Mouse (Mus musculus) stomach, postnatal 0 days (tissue): ENCODE data around the gene Defb28. TPM values are rescaled to one million over a fixed set of nuclear protein-coding genes. Genes with fewer than 3 reads are reported as not detected.

Source experiments
- ATAC-seq: fragments of 200-750 bp; cut with Nextera tagmentation; 2 replicates; pipeline ENCODE4 v1.8.0; 2017; ENCODE audit not compliant: low FRiP score, low TSS enrichment
- DNase-seq: peaks from one replicate; pipeline ENCODE4 v3.0.0-alpha.2; 2016; ENCODE audit warnings: low spot score
- H3K27ac ChIP-seq: fragments of 300-500 bp; sonication (generic); replicated peaks from 2 replicates; pipeline ENCODE4 v1.5.1; 2014; ENCODE audit warnings: mild to moderate bottlenecking, control low read depth
- H3K27me3 ChIP-seq: fragments of 300-500 bp; sonication (generic); 2 replicates; pipeline ENCODE4 v1.6.1; 2014; ENCODE audit warnings: low read length; ENCODE audit not compliant: control insufficient read depth, insufficient read depth
- H3K36me3 ChIP-seq: fragments of 300-500 bp; sonication (generic); 2 replicates; pipeline ENCODE4 v1.6.1; 2014; ENCODE audit warnings: low read length, mixed read lengths; ENCODE audit not compliant: control insufficient read depth, insufficient read depth
- H3K4me1 ChIP-seq: fragments of 300-500 bp; sonication (generic); replicated peaks from 2 replicates; pipeline ENCODE4 v1.6.1; 2014; ENCODE audit warnings: antibody characterized with exemption; ENCODE audit not compliant: control insufficient read depth, insufficient read depth
- H3K4me2 ChIP-seq: fragments of 300-500 bp; sonication (generic); replicated peaks from 2 replicates; pipeline ENCODE4 v1.6.1; 2014; ENCODE audit warnings: low read depth, mild to moderate bottlenecking, control low read depth, moderate library complexity
- H3K4me3 ChIP-seq: fragments of 300-500 bp; sonication (generic); 2 replicates; pipeline ENCODE4 v1.5.1; 2014; ENCODE audit warnings: low read depth, low read length, control low read depth
- H3K9ac ChIP-seq: fragments of 300-500 bp; sonication (generic); 2 replicates; pipeline ENCODE4 v1.6.1; 2014; ENCODE audit warnings: mild to moderate bottlenecking, low read length, control low read depth, mixed read lengths
- H3K9me3 ChIP-seq: fragments of 300-500 bp; sonication (generic); 2 replicates; pipeline ENCODE4 v1.6.1; 2016; ENCODE audit warnings: low read length; ENCODE audit not compliant: control insufficient read depth
- CTCF ChIP-seq: IDR thresholded peaks from 2 replicates; pipeline ENCODE4 v1.5.1; 2016; ENCODE audit warnings: antibody characterized with exemption, low read depth, mild to moderate bottlenecking, moderate library complexity
- EP300 ChIP-seq: optimal IDR thresholded peaks from 2 replicates; pipeline ENCODE3; 2016; ENCODE audit warnings: antibody characterized with exemption
- WGBS: fragments of 180-500 bp; shearing (Covaris S2); extraction: QIAGEN DNeasy Blood & Tissue Kit; methylation state at CpG from one replicate; pipeline ENCODE4 v1.1.7; 2014; 5-methylcytosine and 5-hydroxymethylcytosine counted together
- polyA plus RNA-seq: library from polyadenylated mRNA; unstranded; fragments of >200 nt; fragmentation: Nextera tagmentation; extraction: Ambion mirVana; gene quantifications from 2 replicates; pipeline ENCODE4 v1.2.1, GENCODE M21; 2015

The Defb28 gene
- polyA plus RNA-seq, 1 experiment from 2014 or later, result not detected

DNA sequence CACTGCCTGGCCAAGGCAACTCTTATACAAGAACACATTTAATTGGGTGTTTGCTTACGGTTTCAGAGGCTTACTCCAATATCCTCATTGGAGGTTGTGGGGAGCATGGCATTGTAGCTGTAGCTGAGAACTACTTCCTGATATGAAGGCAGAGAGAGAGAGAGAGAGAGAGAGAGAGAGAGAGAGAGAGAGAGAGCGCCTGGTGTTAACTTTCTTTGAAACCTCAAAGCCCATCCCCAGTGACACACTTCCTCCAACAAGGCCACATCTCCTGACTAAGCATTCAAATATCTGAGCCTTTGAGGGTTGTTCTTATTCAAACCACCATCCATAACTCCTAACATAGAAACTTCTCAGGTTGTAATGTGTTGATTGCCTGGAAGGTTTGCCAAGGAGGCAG lies 14.1 kb upstream of the Defb28 start:
- H3K4me3 ChIP-seq, result no peak overlapping the region
- H3K4me2 ChIP-seq, result no peak overlapping the region
- no peaks in the 10 kb centered on the region for H3K4me1 ChIP-seq
- no peak overlapping the region for H3K9ac ChIP-seq
- no peak overlapping the region for H3K27ac ChIP-seq
- DNase-seq (no peak), ATAC-seq (no peak)
- H3K27me3 ChIP-seq, result no peaks in the 10 kb centered on the region
- H3K9me3 ChIP-seq, result no peaks in the 10 kb centered on the region
- 84% methylated on average over 2 of the region's 2 CpGs for WGBS
- TF ChIP-seq CTCF, result no peak
- H3K36me3 ChIP-seq, result no peaks in the 10 kb centered on the region

DNA sequence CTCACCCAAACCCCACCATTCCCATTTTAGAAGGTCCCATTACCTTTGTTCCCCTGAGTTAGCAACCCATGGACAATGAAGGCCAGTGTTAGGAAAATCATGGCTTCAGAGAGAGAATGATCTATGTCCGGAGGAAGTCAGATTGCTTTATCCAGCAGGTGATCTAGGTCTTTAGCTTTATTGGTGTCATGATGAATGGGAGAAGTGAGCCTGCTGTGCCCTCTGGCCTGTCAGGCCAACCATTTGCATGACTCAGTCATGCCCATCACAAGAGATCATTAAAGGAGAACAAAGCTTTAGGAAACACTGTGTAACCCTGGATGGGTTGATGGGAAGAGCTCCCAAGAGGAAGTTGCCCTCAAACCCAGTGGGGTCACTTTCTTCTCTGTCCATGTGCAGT lies 6.5 kb upstream of the Defb28 start, which contains the start of gene Defb26:
Defb26 (minus strand) TSS at position 101 of the 400 bp plus-strand sequence.
- Histone ChIP-seq H3K36me3 (no peaks in the 10 kb centered on the region), H3K4me3 (no peak within 1 kb of the TSS), H3K9me3 (no peaks in the 10 kb centered on the region), H3K4me1 (no peaks in the 10 kb centered on the region), H3K4me2 (no peak within 1 kb of the TSS), H3K9ac (no peak within 1 kb of the TSS), H3K27me3 (no peaks in the 10 kb centered on the region), H3K27ac (no peak within 1 kb of the TSS)
- ATAC-seq, result no peak
- WGBS, result 93% methylated on average over 1 of the region's 1 CpGs
- no peak for TF ChIP-seq CTCF
- TF ChIP-seq EP300, result no peak
- DNase-seq, result no peak

DNA sequence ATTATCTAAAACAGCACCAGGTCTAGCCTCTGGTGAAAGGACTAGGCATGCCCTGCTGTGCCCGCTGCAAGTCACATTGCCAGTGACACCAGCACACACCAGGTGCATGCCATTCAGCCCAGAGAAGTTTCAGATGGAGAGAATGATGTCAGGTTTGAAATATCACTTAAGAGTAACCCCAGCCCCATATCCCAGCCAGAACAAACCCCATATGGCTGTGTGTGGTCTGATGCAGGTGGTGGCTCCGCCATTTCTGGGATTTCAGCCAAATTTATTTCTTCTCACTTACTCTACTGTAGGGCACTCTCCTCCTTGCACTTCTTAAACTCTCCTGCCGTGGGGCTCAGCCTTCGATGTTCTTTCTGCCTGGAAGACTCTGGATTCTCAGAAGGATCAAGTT lies 2.0 kb upstream of the Defb28 start:
- no peak overlapping the region for H3K4me3 ChIP-seq
- H3K27me3 ChIP-seq, result no peaks in the 10 kb centered on the region
- no peak for DNase-seq
- no peak for ATAC-seq
- no peak overlapping the region for H3K27ac ChIP-seq
- TF ChIP-seq CTCF, result no peak
- TF ChIP-seq EP300, result no peak
- H3K36me3 ChIP-seq, result no peaks in the 10 kb centered on the region
- H3K4me1 ChIP-seq, result no peaks in the 10 kb centered on the region
- WGBS, result 41% methylated on average over 4 of the region's 4 CpGs
- no peaks in the 10 kb centered on the region for H3K9me3 ChIP-seq
- no peak overlapping the region for H3K9ac ChIP-seq
- no peak overlapping the region for H3K4me2 ChIP-seq

DNA sequence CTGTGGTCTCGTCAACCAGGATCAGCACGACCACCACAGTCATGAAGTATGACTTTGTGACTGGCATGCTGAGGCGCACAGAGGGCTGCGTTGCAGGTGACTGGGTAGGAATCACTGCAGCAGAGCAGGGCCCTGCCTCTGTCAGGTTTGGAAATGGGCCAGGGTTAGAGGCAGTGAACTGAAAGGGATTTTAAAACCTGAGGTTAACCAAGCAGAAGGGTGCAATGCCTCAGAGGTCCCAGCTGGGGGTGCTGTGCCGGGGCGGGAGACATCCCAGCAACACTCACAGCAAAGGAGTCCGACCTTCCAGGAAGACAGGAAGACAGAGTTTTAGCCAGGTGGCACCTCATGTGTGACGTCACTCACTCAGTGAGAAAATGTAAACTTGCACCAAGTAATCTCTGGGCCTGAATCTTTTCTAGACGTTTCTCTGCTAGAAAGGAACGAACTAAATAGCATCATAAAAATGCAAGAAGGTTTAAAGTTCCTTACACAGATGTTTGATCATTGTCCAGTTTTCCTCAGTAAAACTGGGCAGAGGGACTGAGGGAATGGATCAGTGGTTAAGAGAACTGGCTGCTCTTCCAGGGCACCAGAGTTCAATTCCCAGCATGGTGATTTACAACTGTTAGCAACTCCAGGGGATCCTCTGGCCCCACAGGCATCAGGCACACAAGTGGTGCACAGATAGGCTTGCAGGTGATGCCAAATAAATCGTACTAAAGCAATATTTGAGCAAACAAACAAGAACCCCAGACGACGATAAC lies 22.1 kb downstream of the Defb28 start, which contains the start of gene Defb29:
Defb29 (minus strand) TSS at position 155 of the 767 bp plus-strand sequence.
- no peaks in the 10 kb centered on the region for H3K27me3 ChIP-seq
- no peak within 1 kb of the TSS for H3K4me2 ChIP-seq
- no peak within 1 kb of the TSS for H3K4me3 ChIP-seq
- H3K9ac ChIP-seq, result no peak within 1 kb of the TSS
- WGBS, result 43% methylated on average over 13 of the region's 13 CpGs
- TF ChIP-seq CTCF, result peak; percentile 45
- no peak for TF ChIP-seq EP300
- no peaks in the 10 kb centered on the region for H3K9me3 ChIP-seq
- DNase-seq (no peak), ATAC-seq (no peak)
- no peaks in the 10 kb centered on the region for H3K36me3 ChIP-seq
- no peak within 1 kb of the TSS for H3K27ac ChIP-seq
- H3K4me1 ChIP-seq, result no peaks in the 10 kb centered on the region

DNA sequence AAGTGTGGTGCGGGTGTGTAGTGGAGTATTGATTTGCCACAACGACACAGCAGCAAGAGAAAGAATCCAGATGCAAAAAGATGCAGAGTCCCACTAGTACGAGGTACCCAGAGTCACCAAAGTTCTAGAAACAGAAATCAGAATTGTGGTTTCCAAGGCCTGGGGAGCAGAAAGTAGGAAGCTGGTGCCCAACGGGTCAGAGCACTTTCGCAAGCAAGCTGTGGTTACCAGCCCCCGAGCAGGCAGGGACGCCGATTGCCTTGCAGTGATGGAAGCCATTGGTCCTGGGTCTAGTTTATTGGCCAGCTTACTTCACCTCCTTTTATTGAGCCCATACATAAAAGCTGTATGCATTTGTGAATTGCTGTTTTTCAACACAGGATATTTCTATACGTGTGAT lies 23.9 kb downstream of the Defb28 start:
- no peaks in the 10 kb centered on the region for H3K9me3 ChIP-seq
- no peak overlapping the region for H3K27ac ChIP-seq
- DNase-seq (no peak), ATAC-seq (no peak)
- H3K27me3 ChIP-seq, result no peaks in the 10 kb centered on the region
- WGBS, result 82% methylated on average over 9 of the region's 9 CpGs
- no peaks in the 10 kb centered on the region for H3K36me3 ChIP-seq
- no peak overlapping the region for H3K9ac ChIP-seq
- H3K4me3 ChIP-seq, result no peak overlapping the region
- no peak overlapping the region for H3K4me2 ChIP-seq
- no peaks in the 10 kb centered on the region for H3K4me1 ChIP-seq
- TF ChIP-seq CTCF (no peak), EP300 (no peak)

DNA sequence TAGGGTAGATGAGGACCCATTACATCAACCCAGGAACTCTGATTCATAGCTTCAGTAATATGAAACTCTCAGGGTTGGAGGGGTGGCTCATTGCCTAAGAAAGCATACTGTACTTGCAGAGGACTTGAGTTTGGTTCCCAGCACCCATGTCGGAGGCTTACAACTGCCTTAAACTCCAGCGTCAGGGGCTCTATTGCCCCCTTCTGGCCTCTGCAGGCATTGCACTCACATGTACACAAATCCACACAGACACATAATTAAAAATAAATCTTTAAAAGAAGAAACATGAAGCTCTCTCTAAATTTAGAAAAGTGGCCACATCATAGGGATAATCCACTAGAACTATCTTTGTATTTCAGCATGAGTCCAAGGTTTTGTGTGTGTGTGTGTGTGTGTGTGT lies 24.8 kb downstream of the Defb28 start:
- Histone ChIP-seq H3K4me2 (no peak overlapping the region), H3K27me3 (no peaks in the 10 kb centered on the region), H3K27ac (no peak overlapping the region), H3K4me3 (no peak overlapping the region), H3K9ac (no peak overlapping the region), H3K36me3 (no peaks in the 10 kb centered on the region), H3K9me3 (no peaks in the 10 kb centered on the region), H3K4me1 (no peaks in the 10 kb centered on the region)
- no peak for TF ChIP-seq EP300
- peak; percentile 26; the same call in 1 of the 2 replicates for TF ChIP-seq CTCF
- ATAC-seq (no peak), DNase-seq (no peak)
- 74% methylated on average over 2 of the region's 2 CpGs for WGBS
